Mouse (Mus musculus): ENCODE measurements around the gene I830077J02Rik.
"Not testable (repeated sequence)": the region's sequence is repeated elsewhere in the genome, so short reads cannot be mapped to it uniquely, and the experiment has no call there.

The I830077J02Rik gene

GRCm38 (mm10) chr3:105918355-105918745 lies 14.1 kb downstream of the I830077J02Rik start:
- DNase-seq (ENCODE audit: low spot score): no peak

- no peak for DNase-seq (ENCODE audit: low spot score)
Observed at GRCm38 (mm10) chr3:105917656-105918354, 14.7 kb downstream of the I830077J02Rik start.

GRCm38 (mm10) chr3:105916455-105916854 lies 16.0 kb downstream of the I830077J02Rik start:
- not testable (repeated sequence) for DNase-seq (ENCODE audit: low spot score)

GRCm38 (mm10) chr3:105915281-105915680 lies 17.2 kb downstream of the I830077J02Rik start:
- no peak for DNase-seq (ENCODE audit: low spot score)

DNA sequence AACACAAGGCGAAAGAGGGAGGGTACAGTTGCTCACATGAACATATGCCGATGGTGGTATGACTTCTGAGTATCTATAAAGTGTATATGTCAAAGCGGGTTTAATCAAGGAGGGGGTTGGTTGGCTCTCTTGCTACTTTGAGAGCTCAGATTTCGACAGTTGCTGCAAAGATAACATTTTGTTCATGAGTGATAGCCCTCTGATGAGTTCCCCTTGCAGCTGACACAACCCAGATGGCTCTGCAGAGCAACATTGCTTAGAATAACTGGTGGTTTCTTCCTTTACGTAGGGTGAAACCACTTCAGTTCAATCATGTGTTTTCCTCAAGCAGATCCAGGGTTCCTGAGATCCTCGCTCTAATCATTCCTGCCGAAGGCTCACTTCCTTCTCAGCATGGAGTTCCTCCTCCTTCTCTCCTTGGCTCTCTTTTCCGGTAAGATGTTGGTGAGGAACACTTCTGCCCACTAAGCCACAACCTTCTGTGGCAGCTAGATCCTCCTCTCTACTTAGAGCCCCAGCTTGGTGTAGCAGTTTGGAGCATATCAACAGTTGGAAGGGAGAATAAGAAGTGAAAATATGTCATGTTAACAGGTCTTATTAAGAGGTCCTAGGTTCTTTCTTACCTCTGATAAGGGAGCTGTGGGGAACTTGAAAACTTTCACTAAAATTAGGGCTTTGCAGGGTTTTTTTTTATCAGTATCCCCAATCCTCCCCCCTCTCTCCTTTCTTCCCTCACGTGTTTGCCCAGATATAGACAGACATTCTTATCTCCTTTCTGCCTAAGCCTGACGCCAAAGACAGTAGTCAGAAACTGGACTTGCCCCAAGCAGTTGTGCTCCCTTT lies 18.4 kb downstream of the I830077J02Rik start:
- no peak for DNase-seq (ENCODE audit: low spot score)

DNA sequence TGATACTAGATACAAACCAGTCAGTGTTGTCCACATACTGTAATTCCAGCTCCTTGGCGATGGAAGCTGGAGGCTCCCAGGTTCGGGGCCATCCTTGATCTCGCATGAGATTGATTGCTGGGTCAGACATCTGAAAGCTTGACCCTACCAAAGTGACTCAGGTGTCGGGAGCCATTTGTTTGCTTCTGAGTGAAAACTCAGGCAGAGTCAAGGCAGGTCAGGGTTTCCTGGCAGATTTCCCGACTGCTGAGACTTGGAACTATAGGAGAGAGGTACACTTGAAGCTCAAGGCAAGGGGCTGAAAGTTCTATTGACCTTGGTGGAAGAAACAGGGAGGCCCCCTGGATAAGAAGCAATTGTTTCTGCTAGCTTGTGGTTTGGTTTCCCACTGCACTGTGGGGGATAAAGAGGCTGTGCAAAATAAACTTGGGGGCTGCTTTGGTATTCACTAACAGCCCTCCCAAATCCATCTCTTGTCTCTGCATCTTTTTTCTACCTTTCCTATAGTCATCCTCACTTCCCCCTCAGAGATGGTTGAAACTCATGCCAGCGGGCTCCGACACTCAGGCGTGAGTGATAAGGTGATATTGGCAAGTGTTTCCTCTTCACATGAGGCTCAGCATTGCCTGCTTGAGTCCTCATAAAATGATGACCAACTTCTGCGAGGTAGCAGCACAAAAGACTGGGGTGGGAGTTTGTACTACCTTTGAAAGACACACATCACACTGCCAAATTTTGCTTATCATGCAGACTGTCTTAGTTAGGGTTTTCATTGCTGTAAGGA lies 20.2 kb downstream of the I830077J02Rik start:
- no peak for DNase-seq (ENCODE audit: low spot score)

GRCm38 (mm10) chr3:105910519-105911190 lies 21.8 kb downstream of the I830077J02Rik start:
- no peak for DNase-seq (ENCODE audit: low spot score)

GRCm38 (mm10) chr3:105908976-105909375 lies 23.5 kb downstream of the I830077J02Rik start:
- no peak for DNase-seq (ENCODE audit: low spot score)

- DNase-seq (ENCODE audit: low spot score): no peak
Observed at GRCm38 (mm10) chr3:105907956-105908655, 24.4 kb downstream of the I830077J02Rik start.

- DNase-seq (ENCODE audit: low spot score): no peak
Observed at GRCm38 (mm10) chr3:105904721-105905120, 27.7 kb downstream of the I830077J02Rik start.

GRCm38 (mm10) chr3:105904213-105904612 lies 28.3 kb downstream of the I830077J02Rik start:
- no peak for DNase-seq (ENCODE audit: low spot score)

- DNase-seq (ENCODE audit: low spot score): no peak
Observed at GRCm38 (mm10) chr3:105901468-105901867, 31.0 kb downstream of the I830077J02Rik start.

- DNase-seq (ENCODE audit: low spot score): no peak
Observed at GRCm38 (mm10) chr3:105900716-105901115, 31.7 kb downstream of the I830077J02Rik start.

DNA sequence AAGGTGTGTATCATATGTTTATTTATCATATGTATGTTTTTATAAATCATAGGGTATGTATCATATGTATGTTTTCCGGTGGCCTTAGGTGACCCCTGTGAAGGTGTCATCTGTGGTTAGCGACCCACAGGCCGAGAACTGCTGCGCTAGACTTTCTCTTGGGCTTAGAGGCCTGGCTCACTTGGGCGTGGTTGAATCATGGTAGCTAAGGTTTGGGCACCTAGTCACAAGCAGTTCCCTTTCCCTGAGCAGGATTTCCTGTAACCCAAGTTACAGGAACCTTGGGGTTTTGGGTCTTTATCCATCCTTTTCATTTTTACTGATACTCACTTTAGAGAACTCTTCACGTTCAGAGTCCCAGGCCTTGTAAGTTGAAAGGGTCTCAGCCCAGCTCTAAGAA lies 32.2 kb downstream of the I830077J02Rik start:
- no peak for DNase-seq (ENCODE audit: low spot score)

DNA sequence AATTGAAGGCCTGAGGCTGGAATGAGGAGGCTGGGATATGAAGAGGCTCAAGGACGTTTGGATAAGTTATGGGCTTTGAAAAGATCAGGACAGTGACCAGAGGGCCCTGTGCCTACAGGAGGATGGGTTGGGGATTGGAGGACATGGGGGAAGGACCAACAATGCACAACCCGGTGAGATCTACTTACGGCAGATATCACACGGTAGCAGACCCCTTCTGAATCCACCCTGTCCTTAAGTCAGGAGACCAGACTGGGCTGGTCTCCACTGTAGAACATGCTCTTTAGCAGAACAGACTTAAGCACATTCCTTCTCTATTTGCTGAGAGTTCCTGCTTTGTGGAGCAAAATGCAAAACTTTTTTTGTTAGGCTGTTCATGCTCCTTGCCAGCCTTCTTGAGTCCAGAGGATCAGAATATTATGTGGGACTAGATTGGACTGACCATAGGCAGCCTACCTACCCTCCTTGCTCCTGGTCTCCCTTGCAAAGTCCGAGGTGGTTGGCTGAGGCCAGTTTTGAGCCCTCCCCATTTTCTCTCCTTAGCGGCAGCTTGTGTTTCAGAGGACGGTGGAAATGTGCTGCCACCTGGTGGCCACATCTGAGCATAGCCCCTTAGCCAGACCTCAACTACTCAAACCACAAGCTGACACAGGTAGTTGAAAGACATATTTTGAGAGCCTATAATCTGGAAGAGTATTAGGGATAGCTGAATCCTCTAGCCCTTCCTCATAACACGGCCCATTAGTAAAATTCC lies 32.9 kb downstream of the I830077J02Rik start:
- DNase-seq (ENCODE audit: low spot score): peak; percentile 66

DNA sequence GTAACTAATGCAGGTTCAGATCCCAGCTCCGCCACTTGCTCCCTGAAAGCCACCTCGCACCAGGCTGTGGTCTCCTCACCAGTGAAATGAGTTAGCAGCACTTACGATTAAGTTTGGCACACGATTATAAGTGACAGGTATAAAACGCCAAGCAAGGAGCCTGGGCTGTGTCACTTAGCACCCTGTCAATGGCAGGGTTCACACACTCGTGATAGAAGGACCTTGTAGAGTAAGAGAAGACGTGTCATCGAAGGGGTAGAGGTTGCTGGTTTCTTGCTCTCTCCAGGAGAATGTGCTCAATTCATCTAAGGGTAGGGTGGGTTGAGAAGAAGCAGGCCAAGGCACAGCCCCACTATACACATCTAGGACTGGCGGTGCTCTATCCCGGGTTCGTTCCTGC lies 33.6 kb downstream of the I830077J02Rik start:
- no peak for DNase-seq (ENCODE audit: low spot score)

GRCm38 (mm10) chr3:105898325-105898724 lies 34.1 kb downstream of the I830077J02Rik start:
- DNase-seq (ENCODE audit: low spot score): no peak

DNA sequence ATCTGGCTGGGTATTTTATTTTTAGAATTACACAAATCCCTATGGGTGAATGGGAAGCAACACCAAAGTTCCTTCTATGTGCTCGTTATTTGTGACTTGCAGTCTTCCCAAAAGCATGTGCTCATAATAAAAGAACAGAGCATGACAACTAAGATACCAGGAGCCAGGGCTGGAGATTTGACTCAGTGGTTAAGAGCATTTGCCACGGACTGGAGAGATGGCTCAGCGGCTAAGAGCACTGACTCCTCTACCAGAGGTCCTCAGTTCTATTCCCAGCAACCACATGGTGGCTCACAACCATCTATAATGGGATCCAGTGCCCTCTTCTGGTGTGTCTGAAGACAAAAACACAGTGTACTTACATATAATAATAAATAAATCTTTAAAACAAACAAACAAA lies 35.7 kb downstream of the I830077J02Rik start:
- no peak for DNase-seq (ENCODE audit: low spot score)

DNA sequence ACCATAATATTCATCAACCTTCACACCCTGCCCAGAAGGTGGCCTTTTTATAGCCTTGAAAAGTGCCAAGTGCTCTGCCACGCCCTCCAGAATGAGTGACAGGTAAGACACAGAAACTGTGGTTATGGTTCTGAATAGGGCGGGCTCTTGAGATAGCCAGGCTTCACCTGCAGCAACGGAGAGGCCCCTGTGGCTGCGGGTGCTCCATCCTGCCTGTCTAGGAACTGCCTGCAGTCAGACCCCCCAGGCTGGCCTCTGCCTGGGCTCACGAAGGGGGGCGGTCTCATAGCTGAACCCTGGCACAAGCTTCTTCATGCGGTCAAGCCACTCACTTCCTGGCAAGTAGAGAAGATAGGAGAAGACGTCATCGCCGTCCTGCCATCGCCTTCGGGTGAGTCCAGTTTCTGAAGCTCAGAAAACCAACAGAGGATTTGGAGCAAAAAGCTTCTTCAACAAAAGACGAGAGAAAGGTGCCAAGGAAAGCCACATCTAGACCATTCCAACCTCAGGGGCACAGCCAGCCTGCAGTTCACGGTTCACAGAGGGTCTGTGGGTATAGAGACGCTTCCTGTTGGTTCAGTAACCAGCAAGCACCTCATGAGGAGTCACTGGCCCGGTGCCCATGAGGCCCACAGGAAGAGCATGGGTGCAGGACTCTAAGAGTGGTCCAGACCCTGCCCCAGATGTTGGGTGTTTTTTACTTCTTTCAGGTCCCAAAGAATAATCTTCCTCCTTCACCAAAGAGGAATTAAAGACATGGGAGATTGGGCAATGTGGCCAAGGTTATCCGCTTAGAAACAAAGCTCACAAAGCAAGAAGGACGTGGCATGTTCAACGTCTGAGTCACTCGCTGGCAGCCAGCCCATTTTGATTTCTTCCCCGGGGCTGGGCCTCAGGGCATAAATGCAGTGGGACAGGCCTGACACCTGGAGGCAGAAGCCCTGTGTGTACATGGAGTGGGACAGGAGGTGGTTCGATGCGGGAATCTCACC lies 37.6 kb downstream of the I830077J02Rik start:
- DNase-seq (ENCODE audit: low spot score): peak; percentile 76

All from ovary, postnatal 10 days (tissue).